Mouse (Mus musculus) liver, embryonic 11.5 days (tissue): ENCODE measurements at regions not wholly inside any gene's neighbourhood (a gene's known extent, or its start where the extent isn't known, plus 50 kb on each side); places are given as distances from the start of the nearest gene placed in this dataset.
A peak's percentile ranks its signal among the peaks of the same experiment; 100 is the strongest.

Experiments
- ATAC-seq: fragments of 200-750 bp; cut with Nextera tagmentation; replicated peaks from 2 replicates; pipeline ENCODE4 v1.8.0; 2017; ENCODE audit warnings: moderate number of reproducible peaks, mild to moderate bottlenecking, moderate TSS enrichment, moderate library complexity; ENCODE audit not compliant: low FRiP score
- DNase-seq: peaks from one replicate; pipeline ENCODE4 v3.0.0-alpha.2; 2017; ENCODE audit warnings: low spot score
- H3K27ac ChIP-seq: fragments of 300-500 bp; sonication (generic); 2 replicates; pipeline ENCODE4 v1.5.1; 2014; ENCODE audit warnings: mild to moderate bottlenecking, low read depth, low read length, control low read depth
- H3K27me3 ChIP-seq: fragments of 300-500 bp; sonication (generic); replicated peaks from 2 replicates; pipeline ENCODE4 v1.6.1; 2014; ENCODE audit warnings: low read length, mixed read lengths; ENCODE audit not compliant: control insufficient read depth, insufficient read depth
- H3K36me3 ChIP-seq: fragments of 300-500 bp; sonication (generic); 2 replicates; pipeline ENCODE4 v1.6.1; 2014; ENCODE audit warnings: mild to moderate bottlenecking, low read length, moderate library complexity, mixed read lengths; ENCODE audit not compliant: control insufficient read depth, insufficient read depth
- H3K4me1 ChIP-seq: fragments of 300-500 bp; sonication (generic); replicated peaks from 2 replicates; pipeline ENCODE4 v1.6.1; 2014; ENCODE audit warnings: low read length, mixed read lengths; ENCODE audit not compliant: control insufficient read depth, insufficient read depth
- H3K4me2 ChIP-seq: fragments of 300-500 bp; sonication (generic); 2 replicates; pipeline ENCODE4 v1.6.1; 2014; ENCODE audit warnings: mild to moderate bottlenecking, control low read depth, moderate library complexity
- H3K4me3 ChIP-seq: fragments of 300-500 bp; sonication (generic); 2 replicates; pipeline ENCODE4 v1.5.1; 2014; ENCODE audit warnings: low read depth, low read length, control low read depth
- H3K9ac ChIP-seq: fragments of 300-500 bp; sonication (generic); 2 replicates; pipeline ENCODE4 v1.6.1; 2014; ENCODE audit warnings: low read depth, low read length, control low read depth
- H3K9me3 ChIP-seq: fragments of 300-500 bp; sonication (generic); 2 replicates; pipeline ENCODE4 v1.6.1; 2016; ENCODE audit warnings: low read length, inconsistent platforms, mixed read lengths; ENCODE audit not compliant: control insufficient read depth
- WGBS: fragments of 180-500 bp; shearing (Covaris S2); extraction: QIAGEN DNeasy Blood & Tissue Kit; methylation state at CpG from one replicate; pipeline ENCODE4 v1.1.7; 2014; 5-methylcytosine and 5-hydroxymethylcytosine counted together

DNA sequence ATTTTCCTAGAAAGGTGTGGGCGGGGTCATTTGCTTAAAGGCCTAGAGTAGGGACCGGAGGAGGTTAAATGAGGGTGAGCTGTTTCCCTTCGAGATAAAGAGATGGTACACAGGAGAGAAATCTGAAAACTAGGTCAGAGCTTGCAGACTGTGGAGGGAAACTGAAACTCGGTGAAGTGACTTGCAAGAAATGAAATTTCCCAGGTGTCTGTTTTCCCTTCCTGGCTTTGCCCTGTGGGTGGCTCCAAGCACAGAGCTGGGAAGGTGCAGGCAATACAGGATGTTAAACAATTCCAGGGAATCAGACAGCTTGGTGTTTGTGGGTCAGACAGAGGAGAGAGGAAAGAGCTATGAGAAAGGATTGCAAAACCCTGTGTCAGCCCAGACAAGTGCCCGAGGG is 134.3 kb upstream of the Stmnd1 start:
- WGBS, result 68% methylated on average over 5 of the region's 5 CpGs
- DNase-seq, result no peak
- Histone ChIP-seq H3K27ac (no peak overlapping the region), H3K9ac (no peak overlapping the region), H3K4me2 (no peak overlapping the region), H3K36me3 (no peaks in the 10 kb centered on the region), H3K4me3 (no peak overlapping the region), H3K9me3 (no peaks in the 10 kb centered on the region), H3K27me3 (no peaks in the 10 kb centered on the region), H3K4me1 (no peaks in the 10 kb centered on the region)
- no peak for ATAC-seq

DNA sequence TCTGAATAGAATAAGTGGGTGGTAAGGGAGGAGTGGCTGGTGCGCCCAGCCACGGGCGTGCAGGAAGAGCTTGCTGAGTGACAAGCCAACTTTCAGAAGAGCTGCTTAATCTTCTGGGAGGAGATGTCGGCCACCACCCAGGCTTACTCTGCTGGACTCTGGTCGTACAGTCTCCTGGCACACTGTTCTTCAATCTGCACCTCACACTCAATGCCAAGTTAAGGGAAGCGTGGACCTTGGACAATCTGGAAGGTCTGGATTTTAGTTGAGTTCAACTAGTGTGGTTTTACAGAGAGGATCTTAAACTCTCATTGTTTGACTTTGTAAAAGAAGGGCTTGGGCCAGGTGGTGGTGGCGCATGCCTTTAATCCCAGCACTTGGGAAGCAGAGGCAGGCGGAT is 138.1 kb upstream of the Stmnd1 start:
- Histone ChIP-seq H3K9ac (no peak overlapping the region), H3K9me3 (no peaks in the 10 kb centered on the region), H3K4me2 (no peak overlapping the region), H3K4me1 (no peaks in the 10 kb centered on the region), H3K4me3 (no peak overlapping the region), H3K27ac (no peak overlapping the region), H3K36me3 (no peaks in the 10 kb centered on the region), H3K27me3 (no peaks in the 10 kb centered on the region)
- DNase-seq (no peak), ATAC-seq (no peak)
- 87% methylated on average over 8 of the region's 8 CpGs for WGBS

DNA sequence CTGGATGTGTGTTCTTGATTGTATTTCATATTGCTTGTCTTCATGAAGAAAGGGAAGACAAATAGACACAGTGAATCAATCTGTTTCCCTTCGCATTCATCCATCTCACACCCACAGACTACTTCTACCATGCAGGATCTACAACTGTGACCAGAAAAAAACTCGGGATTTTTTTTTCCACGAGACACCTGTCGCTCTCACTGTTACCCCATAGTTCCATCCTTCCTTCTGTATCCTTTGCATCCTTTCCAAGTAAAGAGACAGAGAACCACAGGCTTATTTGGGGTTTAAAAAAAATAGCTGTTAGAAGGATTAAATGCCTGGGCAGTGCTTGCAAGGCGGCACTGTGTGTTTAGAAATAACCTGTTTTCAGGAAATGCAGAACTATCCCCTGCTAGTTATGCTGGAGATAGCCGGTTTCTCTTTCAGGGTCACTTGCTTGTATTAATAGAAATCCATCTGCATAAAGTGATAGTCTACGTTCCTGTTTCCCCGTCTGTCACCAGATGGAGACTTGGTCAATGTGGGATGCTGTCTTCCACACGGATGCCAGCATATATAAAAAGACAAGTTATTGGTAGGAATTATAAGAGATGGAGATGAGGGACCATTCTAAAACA is 144.2 kb upstream of the Stmnd1 start:
- no peak for ATAC-seq
- no peak overlapping the region for H3K4me3 ChIP-seq
- H3K9me3 ChIP-seq, result no peaks in the 10 kb centered on the region
- H3K27ac ChIP-seq, result no peak overlapping the region
- no peak overlapping the region for H3K4me2 ChIP-seq
- DNase-seq, result no peak
- no peaks in the 10 kb centered on the region for H3K27me3 ChIP-seq
- no peaks in the 10 kb centered on the region for H3K36me3 ChIP-seq
- H3K4me1 ChIP-seq, result no peaks in the 10 kb centered on the region
- 79% methylated on average over 9 of the region's 9 CpGs for WGBS
- H3K9ac ChIP-seq, result no peak overlapping the region

DNA sequence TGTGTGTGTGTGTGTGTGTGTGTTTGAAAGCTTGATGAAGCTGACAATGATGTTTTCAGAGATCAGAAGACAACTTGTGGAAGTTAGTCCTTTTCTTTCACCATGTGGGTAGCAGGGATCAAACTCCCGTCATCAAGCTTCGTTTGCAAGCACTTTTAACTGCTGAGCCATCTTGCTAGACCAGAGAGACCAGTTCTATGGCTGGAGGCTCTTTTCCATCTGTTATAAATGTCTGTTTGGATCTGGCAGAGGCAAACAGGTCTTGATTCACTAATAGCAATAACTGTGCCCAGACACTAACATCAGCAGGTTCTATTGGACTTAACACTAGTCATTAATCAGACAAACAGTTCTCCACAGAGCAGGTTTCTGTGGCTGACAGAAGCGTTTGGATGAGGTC is 150.1 kb upstream of the Stmnd1 start:
- Histone ChIP-seq H3K4me3 (no peak overlapping the region), H3K27me3 (no peaks in the 10 kb centered on the region), H3K9ac (no peak overlapping the region), H3K9me3 (no peaks in the 10 kb centered on the region), H3K36me3 (no peaks in the 10 kb centered on the region), H3K4me1 (no peaks in the 10 kb centered on the region), H3K27ac (no peak overlapping the region), H3K4me2 (no peak overlapping the region)
- 74% methylated on average over 3 of the region's 3 CpGs for WGBS
- no peak for ATAC-seq
- no peak for DNase-seq

DNA sequence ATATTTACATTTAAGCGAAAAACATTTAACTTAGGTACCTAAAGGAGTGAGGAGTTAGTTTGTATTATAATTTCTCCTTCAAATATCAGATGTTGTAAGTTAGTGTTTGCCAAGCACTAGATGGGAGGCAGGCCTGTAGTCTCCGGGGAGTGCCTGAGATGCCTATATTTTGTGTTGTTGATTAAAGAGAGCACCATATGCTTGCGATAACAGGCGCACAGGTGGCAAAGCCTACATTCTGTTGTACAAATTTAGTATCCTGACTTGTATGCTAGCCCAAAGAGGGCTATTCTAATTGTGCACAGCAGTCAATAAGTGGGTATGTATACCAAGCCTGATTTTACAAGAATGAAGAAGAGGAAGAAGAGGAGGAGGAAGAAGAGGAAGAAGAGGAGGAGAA is 151.8 kb upstream of the Atxn1 start:
- DNase-seq (no peak), ATAC-seq (no peak)
- Histone ChIP-seq H3K4me1 (no peaks in the 10 kb centered on the region), H3K27me3 (no peaks in the 10 kb centered on the region), H3K9me3 (no peaks in the 10 kb centered on the region), H3K4me2 (no peak overlapping the region), H3K36me3 (no peaks in the 10 kb centered on the region), H3K27ac (no peak overlapping the region), H3K4me3 (no peak overlapping the region), H3K9ac (no peak overlapping the region)
- whole genome bisulfite sequencing, result 85% methylated on average over 4 of the region's 4 CpGs

DNA sequence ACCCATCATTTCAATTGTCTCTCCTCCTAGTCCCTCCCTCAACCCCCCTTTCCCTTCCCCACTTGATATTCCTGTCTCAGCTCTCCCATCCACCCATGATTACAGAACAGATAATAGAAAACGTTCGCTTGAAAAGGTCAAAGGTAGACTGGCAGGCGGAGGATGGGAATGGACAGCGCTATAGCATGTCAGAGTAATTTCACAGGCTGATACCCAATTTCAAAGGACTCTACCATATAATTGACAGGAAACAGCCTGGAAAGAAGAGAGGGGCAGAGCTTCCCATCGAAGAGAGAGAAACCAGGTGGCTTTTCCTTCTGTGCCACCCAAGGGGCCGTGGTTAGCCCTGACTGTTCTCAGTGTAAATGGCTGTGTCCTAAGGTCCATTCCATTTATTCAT is 140.2 kb upstream of the Atxn1 start:
- no peak overlapping the region for H3K4me2 ChIP-seq
- ATAC-seq (no peak), DNase-seq (no peak)
- no peaks in the 10 kb centered on the region for H3K4me1 ChIP-seq
- no peaks in the 10 kb centered on the region for H3K36me3 ChIP-seq
- 67% methylated on average over 6 of the region's 6 CpGs for WGBS
- no peak overlapping the region for H3K4me3 ChIP-seq
- H3K9me3 ChIP-seq, result no peaks in the 10 kb centered on the region
- no peaks in the 10 kb centered on the region for H3K27me3 ChIP-seq
- H3K27ac ChIP-seq, result no peak overlapping the region
- no peak overlapping the region for H3K9ac ChIP-seq

DNA sequence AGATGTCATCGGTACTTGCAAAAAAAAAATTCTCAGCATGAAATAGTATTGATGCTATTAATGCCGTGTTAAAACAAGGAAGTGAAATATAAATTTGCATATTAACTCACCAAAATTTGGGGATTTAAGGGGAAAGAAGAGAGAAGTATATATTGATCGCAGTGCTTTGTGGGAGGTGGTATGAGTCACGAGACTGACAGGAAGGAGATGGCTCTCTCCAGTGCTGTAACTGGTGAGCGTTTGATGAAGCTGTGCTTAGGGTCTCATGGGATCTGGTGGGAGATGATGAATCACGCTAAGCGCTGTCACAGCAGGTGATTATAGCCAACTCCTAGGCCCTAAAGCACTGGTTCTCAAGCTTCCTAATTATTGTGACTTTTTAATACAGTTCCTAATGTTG is 133.8 kb upstream of the Atxn1 start:
- ATAC-seq (no peak), DNase-seq (no peak)
- Histone ChIP-seq H3K4me3 (no peak overlapping the region), H3K9ac (no peak overlapping the region), H3K27me3 (no peaks in the 10 kb centered on the region), H3K4me1 (no peaks in the 10 kb centered on the region), H3K9me3 (no peaks in the 10 kb centered on the region), H3K36me3 (no peaks in the 10 kb centered on the region), H3K4me2 (no peak overlapping the region), H3K27ac (no peak overlapping the region)
- WGBS, result 67% methylated on average over 7 of the region's 7 CpGs

DNA sequence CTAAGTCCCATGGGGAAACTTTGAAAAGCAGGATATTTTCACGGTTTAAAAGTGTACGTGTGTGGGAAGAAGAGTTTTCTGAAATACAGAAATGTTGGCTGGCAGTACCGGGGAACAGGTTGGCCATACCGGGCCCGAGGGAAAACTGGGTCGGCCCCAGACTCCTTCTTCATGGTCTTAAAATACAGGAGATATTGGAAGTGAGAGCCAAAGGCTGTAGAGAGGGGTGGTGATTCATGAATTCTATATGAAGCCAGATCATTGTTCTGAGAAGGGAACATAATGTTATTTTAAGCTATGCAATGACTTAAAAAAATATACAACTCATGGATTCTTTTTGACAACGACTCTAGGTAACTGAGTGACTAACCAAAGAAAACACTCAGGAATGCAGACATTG is 133.3 kb upstream of the Atxn1 start:
- DNase-seq (no peak), ATAC-seq (no peak)
- WGBS, result 90% methylated on average over 7 of the region's 7 CpGs
- Histone ChIP-seq H3K4me3 (no peak overlapping the region), H3K9ac (no peak overlapping the region), H3K36me3 (no peaks in the 10 kb centered on the region), H3K4me2 (no peak overlapping the region), H3K4me1 (no peaks in the 10 kb centered on the region), H3K27me3 (no peaks in the 10 kb centered on the region), H3K27ac (no peak overlapping the region), H3K9me3 (no peaks in the 10 kb centered on the region)

DNA sequence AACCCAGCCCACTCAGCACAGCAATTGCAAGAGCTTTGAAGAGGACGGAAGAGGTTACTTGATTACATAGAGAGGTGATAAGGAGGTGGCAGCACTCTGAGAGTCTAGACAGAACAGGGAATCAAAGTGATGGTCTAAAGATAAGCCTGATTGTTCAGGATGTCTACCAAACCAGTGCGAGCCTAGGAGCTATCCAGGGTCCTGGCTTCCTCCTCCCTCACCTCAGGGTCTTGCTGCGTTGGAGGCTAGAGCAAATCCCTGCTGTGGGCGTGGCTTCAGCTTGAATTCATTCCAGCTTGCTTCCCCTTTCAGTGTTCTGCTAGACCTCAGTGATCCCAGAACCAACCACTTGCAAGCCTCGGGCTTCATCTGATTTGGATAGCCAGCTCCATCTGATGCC is 132.2 kb upstream of the Atxn1 start:
- ATAC-seq (no peak), DNase-seq (peak; percentile 40)
- no peaks in the 10 kb centered on the region for H3K9me3 ChIP-seq
- no peak overlapping the region for H3K27ac ChIP-seq
- no peaks in the 10 kb centered on the region for H3K27me3 ChIP-seq
- H3K36me3 ChIP-seq, result no peaks in the 10 kb centered on the region
- 2% methylated on average over 5 of the region's 5 CpGs for WGBS
- no peak overlapping the region for H3K9ac ChIP-seq
- H3K4me2 ChIP-seq, result no peak overlapping the region
- H3K4me3 ChIP-seq, result no peak overlapping the region
- H3K4me1 ChIP-seq, result no peaks in the 10 kb centered on the region
